Mouse (Mus musculus) cortical plate, adult 2 months (tissue): ENCODE data around the gene Capn5.

Source experiments
- CTCF ChIP-seq: fragments of 200-500 bp; IDR thresholded peaks from 2 replicates; pipeline ENCODE4 v1.5.1; 2011; ENCODE audit warnings: mild to moderate bottlenecking, control low read depth, low read length; ENCODE audit not compliant: insufficient read depth; ENCODE audit errors: extremely low read depth
- POLR2A ChIP-seq: fragments of 200-500 bp; IDR thresholded peaks from 2 replicates; pipeline ENCODE4 v1.6.1; 2011; ENCODE audit warnings: mild to moderate bottlenecking, low read length, control low read depth; ENCODE audit not compliant: insufficient read depth; ENCODE audit errors: extremely low read depth

GRCm38 (mm10) chr7:98153345-98153744, 24.7 kb downstream of the Capn5 start:
- TF ChIP-seq POLR2A (no peak), CTCF (0 out of 2 replicates have a peak, but pooled peaks have one; percentile 11)
